Mouse (Mus musculus) megakaryocyte, adult 5-6 weeks (primary cell): Measurements from ENCODE around the gene Hprt. TPM values are rescaled to one million over a fixed set of nuclear protein-coding genes. Genes with fewer than 3 reads are reported as not detected.

Source experiments
- total RNA-seq, 2 experiments: library from RNA; stranded (forward) in 1 of 2; stranded (reverse) in 1 of 2; fragments of 153-499, 151-499 nt in 1 of 2; fragments of 221-1000, 200-1000 nt in 1 of 2; gene quantifications; 2 replicates each; pipeline versions ENCODE4 v1.2.3 to v1.2.4; 2015 to 2017

The Hprt gene
- total RNA-seq, 2 experiments from 2014 or later: 293 to 308 TPM

Other genes starting within 250 kb of the Hprt start
- gene Ccdc160, start 196.9 kb upstream of the Hprt start, total RNA-seq (2015): not detected in 2 replicates
- gene Ccdc160, start 196.9 kb upstream of the Hprt start, total RNA-seq (2017): 0.29 TPM in 1 of 2 replicates, not detected in the other
- gene Phf6, start 75.9 kb upstream of the Hprt start, total RNA-seq (2015): 22.4 and 26.0 TPM in 2 replicates
- 20.5 and 23.9 TPM in 2 replicates for gene Phf6, start 75.9 kb upstream of the Hprt start, total RNA-seq (2017)